Mouse (Mus musculus): ENCODE data around the gene Slc25a33.

The Slc25a33 gene

GRCm38 (mm10) chr4:149796567-149797219 lies 22.6 kb upstream of the Slc25a33 start:
- ATAC-seq (ENCODE audit: insufficient number of reproducible peaks, low FRiP score, low TSS enrichment): no peak

- ATAC-seq (ENCODE audit: insufficient number of reproducible peaks, low FRiP score, low TSS enrichment): no peak
These were observed 20.9 kb upstream of the Slc25a33 start for GRCm38 (mm10) chr4:149794966-149795477.

GRCm38 (mm10) chr4:149794010-149794338 lies 19.9 kb upstream of the Slc25a33 start:
- no peak for ATAC-seq (ENCODE audit: insufficient number of reproducible peaks, low FRiP score, low TSS enrichment)

GRCm38 (mm10) chr4:149793156-149794009 lies 19.3 kb upstream of the Slc25a33 start:
- ATAC-seq (ENCODE audit: insufficient number of reproducible peaks, low FRiP score, low TSS enrichment): no peak

- no peak for ATAC-seq (ENCODE audit: insufficient number of reproducible peaks, low FRiP score, low TSS enrichment)
These were observed 18.2 kb upstream of the Slc25a33 start for GRCm38 (mm10) chr4:149792159-149792800.

GRCm38 (mm10) chr4:149791470-149791869 lies 17.4 kb upstream of the Slc25a33 start:
- no peak for ATAC-seq (ENCODE audit: insufficient number of reproducible peaks, low FRiP score, low TSS enrichment)

- no peak for ATAC-seq (ENCODE audit: insufficient number of reproducible peaks, low FRiP score, low TSS enrichment)
These were observed 16.9 kb upstream of the Slc25a33 start for GRCm38 (mm10) chr4:149790969-149791368.

- ATAC-seq (ENCODE audit: insufficient number of reproducible peaks, low FRiP score, low TSS enrichment): no peak
These were observed 16.5 kb upstream of the Slc25a33 start for GRCm38 (mm10) chr4:149790546-149790945.

- ATAC-seq (ENCODE audit: insufficient number of reproducible peaks, low FRiP score, low TSS enrichment): no peak
These were observed 15.5 kb upstream of the Slc25a33 start for GRCm38 (mm10) chr4:149789421-149790194.

GRCm38 (mm10) chr4:149784901-149785300 lies 10.8 kb upstream of the Slc25a33 start:
- ATAC-seq (ENCODE audit: insufficient number of reproducible peaks, low FRiP score, low TSS enrichment): no peak

- ATAC-seq (ENCODE audit: insufficient number of reproducible peaks, low FRiP score, low TSS enrichment): no peak
These were observed 10.3 kb upstream of the Slc25a33 start for GRCm38 (mm10) chr4:149784371-149784770.

GRCm38 (mm10) chr4:149782975-149783374 lies 8.9 kb upstream of the Slc25a33 start:
- no peak for ATAC-seq (ENCODE audit: insufficient number of reproducible peaks, low FRiP score, low TSS enrichment)

- ATAC-seq (ENCODE audit: insufficient number of reproducible peaks, low FRiP score, low TSS enrichment): no peak
These were observed 6.7 kb upstream of the Slc25a33 start for GRCm38 (mm10) chr4:149780565-149781356.

GRCm38 (mm10) chr4:149779966-149780365 lies 5.9 kb upstream of the Slc25a33 start:
- ATAC-seq (ENCODE audit: insufficient number of reproducible peaks, low FRiP score, low TSS enrichment): no peak

GRCm38 (mm10) chr4:149777126-149777525 lies 3.0 kb upstream of the Slc25a33 start:
- no peak for ATAC-seq (ENCODE audit: insufficient number of reproducible peaks, low FRiP score, low TSS enrichment)

- ATAC-seq (ENCODE audit: insufficient number of reproducible peaks, low FRiP score, low TSS enrichment): no peak
These were observed 1.8 kb upstream of the Slc25a33 start for GRCm38 (mm10) chr4:149775760-149776362.

- ATAC-seq (ENCODE audit: insufficient number of reproducible peaks, low FRiP score, low TSS enrichment): no peak
These were observed 1.3 kb upstream of the Slc25a33 start for GRCm38 (mm10) chr4:149775330-149775729.

- ATAC-seq (ENCODE audit: insufficient number of reproducible peaks, low FRiP score, low TSS enrichment): 0 out of 2 replicates have a peak, but pooled peaks have one; percentile 46
These were observed 526 bp downstream of the Slc25a33 start for GRCm38 (mm10) chr4:149773408-149774093.

GRCm38 (mm10) chr4:149772394-149772793 lies 1.7 kb downstream of the Slc25a33 start:
- ATAC-seq (ENCODE audit: insufficient number of reproducible peaks, low FRiP score, low TSS enrichment): no peak
